Mouse (Mus musculus): ENCODE data around the gene Ehd4. TPM values are rescaled to one million over a fixed set of nuclear protein-coding genes. Genes with fewer than 3 reads are reported as not detected.

The Ehd4 gene
- 19.8 TPM for polyA plus RNA-seq (2014; fragmentation: Illumina TruSeq; extraction: RNeasy Lipid Tissue Mini Kit (QIAGEN cat#74804); ENCODE audit: low replicate concordance)

GRCm38 (mm10) chr2:120154361-120154894 lies at the start of gene Ehd4:
Gene Ehd4 (minus strand): TSS chr2:120154606.

Other genes with a start within 250 kb of the Ehd4 start
- 1.1 TPM for gene Mapkbp1, start 181.9 kb downstream of the Ehd4 start, polyA plus RNA-seq (2014; fragmentation: Illumina TruSeq; extraction: RNeasy Lipid Tissue Mini Kit (QIAGEN cat#74804); ENCODE audit: low replicate concordance)
- not detected for gene Jmjd7, start 127.1 kb downstream of the Ehd4 start, polyA plus RNA-seq (2014; fragmentation: Illumina TruSeq; extraction: RNeasy Lipid Tissue Mini Kit (QIAGEN cat#74804); ENCODE audit: low replicate concordance)
- not detected for gene Gm28042, start 127.1 kb downstream of the Ehd4 start, polyA plus RNA-seq (2014; fragmentation: Illumina TruSeq; extraction: RNeasy Lipid Tissue Mini Kit (QIAGEN cat#74804); ENCODE audit: low replicate concordance)
- gene Pla2g4b, start 121.2 kb downstream of the Ehd4 start, polyA plus RNA-seq (2014; fragmentation: Illumina TruSeq; extraction: RNeasy Lipid Tissue Mini Kit (QIAGEN cat#74804); ENCODE audit: low replicate concordance): 0.30 TPM
- gene Pla2g4e, start 90.7 kb upstream of the Ehd4 start, polyA plus RNA-seq (2014; fragmentation: Illumina TruSeq; extraction: RNeasy Lipid Tissue Mini Kit (QIAGEN cat#74804); ENCODE audit: low replicate concordance): not detected
- not detected for gene Pla2g4d, start 134.6 kb upstream of the Ehd4 start, polyA plus RNA-seq (2014; fragmentation: Illumina TruSeq; extraction: RNeasy Lipid Tissue Mini Kit (QIAGEN cat#74804); ENCODE audit: low replicate concordance)
- gene Pla2g4f, start 159.6 kb upstream of the Ehd4 start, polyA plus RNA-seq (2014; fragmentation: Illumina TruSeq; extraction: RNeasy Lipid Tissue Mini Kit (QIAGEN cat#74804); ENCODE audit: low replicate concordance): not detected
- 18.8 TPM for gene Vps39, start 198.5 kb upstream of the Ehd4 start, polyA plus RNA-seq (2014; fragmentation: Illumina TruSeq; extraction: RNeasy Lipid Tissue Mini Kit (QIAGEN cat#74804); ENCODE audit: low replicate concordance)
- gene Ganc, start 249.3 kb upstream of the Ehd4 start, polyA plus RNA-seq (2014; fragmentation: Illumina TruSeq; extraction: RNeasy Lipid Tissue Mini Kit (QIAGEN cat#74804); ENCODE audit: low replicate concordance): 55.0 TPM
- 65.8 TPM for gene Tmem87a, start 249.5 kb upstream of the Ehd4 start, polyA plus RNA-seq (2014; fragmentation: Illumina TruSeq; extraction: RNeasy Lipid Tissue Mini Kit (QIAGEN cat#74804); ENCODE audit: low replicate concordance)